ENCODE assay signal across 8 mouse cellular contexts in the genomic region with DNA sequence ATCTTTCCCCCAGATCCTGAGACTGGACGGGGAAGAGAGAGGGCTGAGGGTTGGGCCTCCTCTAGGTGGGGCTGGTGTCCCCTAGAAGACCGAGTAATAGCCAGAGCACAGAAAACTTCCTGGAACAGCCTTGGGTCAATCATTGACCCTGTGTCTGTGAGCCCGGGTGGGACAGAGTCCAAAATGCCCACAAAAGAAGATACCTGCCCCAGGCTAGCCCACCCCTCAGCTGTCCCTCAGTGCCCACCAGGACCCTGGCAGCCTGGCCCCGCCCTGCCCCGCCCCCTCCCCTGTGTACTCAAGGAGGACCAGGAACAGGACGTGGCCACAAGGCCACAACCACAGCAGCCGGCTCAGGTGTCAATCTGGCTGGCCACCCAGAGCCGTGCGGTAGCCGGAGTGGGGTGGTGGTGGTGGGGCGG. TPM values are rescaled to one million over a fixed set of nuclear protein-coding genes. Genes with fewer than 3 reads are reported as not detected.
A peak's percentile ranks its signal among the peaks of the same experiment; 100 is the strongest.
DNase-seq lines count a peak whose midpoint lies in the region; ATAC-seq lines count a peak whose summit lies in the region.

No protein-coding gene starts in this region.

- peaks cover 43% of the 10 kb centered on the region for H3K36me3 ChIP-seq in hindbrain, embryonic 10.5 days
- H3K36me3 ChIP-seq in hindbrain, embryonic 13.5 days = peaks cover 37% of the 10 kb centered on the region
- H3K36me3 ChIP-seq in midbrain, embryonic 12.5 days = peaks cover 38% of the 10 kb centered on the region
- H3K36me3 ChIP-seq in forebrain, embryonic 12.5 days (replicated peaks) = peaks cover 38% of the 10 kb centered on the region

- H3K9me3 ChIP-seq in hindbrain, embryonic 10.5 days = no peaks in the 10 kb centered on the region
- no peaks in the 10 kb centered on the region for H3K9me3 ChIP-seq in hindbrain, embryonic 13.5 days
- no peaks in the 10 kb centered on the region for H3K9me3 ChIP-seq in midbrain, embryonic 12.5 days
- H3K9me3 ChIP-seq in forebrain, embryonic 12.5 days = no peaks in the 10 kb centered on the region

- peak; percentile 34 for DNase-seq in hindbrain, embryonic 10.5 days (ENCODE audit: low spot score)
- DNase-seq in embryo, embryonic 10.5 days (ENCODE audit: low spot score) = peak; percentile 66
- peak; percentile 86 to 87 for DNase-seq in kidney, postnatal 36 days
- DNase-seq in right cerebral cortex, postnatal 10 days (ENCODE audit: low spot score in 2 of 2) = no peak
- DNase-seq in frontal cortex, adult 2 months (ENCODE audit: extremely low spot score in 1 of 2, low spot score in 1 of 2) = no peak

- no peak for ATAC-seq in hindbrain, embryonic 13.5 days (ENCODE audit: low FRiP score)
- ATAC-seq in midbrain, embryonic 12.5 days (ENCODE audit: low FRiP score, low read depth) = 0 out of 2 replicates have a peak, but pooled peaks have one; percentile 47
- ATAC-seq in forebrain, embryonic 12.5 days (ENCODE audit: low FRiP score) = no peak

- H3K27me3 ChIP-seq in hindbrain, embryonic 10.5 days (ENCODE audit: insufficient read depth, poor library complexity, severe bottlenecking) = no peaks in the 10 kb centered on the region
- H3K27me3 ChIP-seq in hindbrain, embryonic 13.5 days = no peaks in the 10 kb centered on the region
- no peaks in the 10 kb centered on the region for H3K27me3 ChIP-seq in midbrain, embryonic 12.5 days
- H3K27me3 ChIP-seq in forebrain, embryonic 12.5 days = no peaks in the 10 kb centered on the region

- H3K27ac ChIP-seq in hindbrain, embryonic 10.5 days = peak overlapping the region; percentile 30
- H3K27ac ChIP-seq in hindbrain, embryonic 13.5 days = no peak overlapping the region
- no peak overlapping the region for H3K27ac ChIP-seq in midbrain, embryonic 12.5 days (replicated peaks)
- H3K27ac ChIP-seq in forebrain, embryonic 12.5 days = no peak overlapping the region

- 22% methylated on average over 11 of the region's 11 CpGs for WGBS in hindbrain, embryonic 10.5 days
- 22% methylated on average over 10 of the region's 11 CpGs for WGBS in hindbrain, embryonic 13.5 days
- 29% methylated on average over 11 of the region's 11 CpGs for WGBS in midbrain, embryonic 12.5 days
- WGBS in forebrain, embryonic 12.5 days = 24% methylated on average over 10 of the region's 11 CpGs

- H3K9ac ChIP-seq in hindbrain, embryonic 13.5 days = no peak overlapping the region
- no peak overlapping the region for H3K9ac ChIP-seq in midbrain, embryonic 12.5 days (replicated peaks)
- no peak overlapping the region for H3K9ac ChIP-seq in forebrain, embryonic 12.5 days

- peak overlapping the region; percentile 14; the same call in 1 of the 2 replicates for H3K4me3 ChIP-seq in hindbrain, embryonic 10.5 days
- no peak overlapping the region for H3K4me3 ChIP-seq in hindbrain, embryonic 13.5 days
- no peak overlapping the region for H3K4me3 ChIP-seq in midbrain, embryonic 12.5 days
- no peak overlapping the region for H3K4me3 ChIP-seq in forebrain, embryonic 12.5 days (replicated peaks)

- H3K4me2 ChIP-seq in hindbrain, embryonic 13.5 days = no peak overlapping the region
- H3K4me2 ChIP-seq in midbrain, embryonic 12.5 days (replicated peaks) = no peak overlapping the region
- H3K4me2 ChIP-seq in forebrain, embryonic 12.5 days = no peak overlapping the region

- H3K4me1 ChIP-seq in hindbrain, embryonic 10.5 days (replicated peaks) = peaks cover 22% of the 10 kb centered on the region
- no peaks in the 10 kb centered on the region for H3K4me1 ChIP-seq in hindbrain, embryonic 13.5 days (replicated peaks)
- H3K4me1 ChIP-seq in midbrain, embryonic 12.5 days = no peaks in the 10 kb centered on the region; the same call in 1 of the 2 replicates
- no peaks in the 10 kb centered on the region for H3K4me1 ChIP-seq in forebrain, embryonic 12.5 days

RNA-seq across cellular contexts. Expression of a gene that starts 1.2 kb away (rescaled TPM):
- 0.41 TPM in 1 of 2 replicates, not detected in the other for polyA plus RNA-seq in hindbrain, embryonic 10.5 days (2016; fragmentation: Nextera tagmentation; extraction: Ambion mirVana)
- 0.17 TPM in 1 of 2 replicates, not detected in the other for polyA plus RNA-seq in hindbrain, embryonic 13.5 days (2015; fragmentation: Nextera tagmentation; extraction: Ambion mirVana)
- polyA plus RNA-seq in midbrain, embryonic 12.5 days (2016; fragmentation: Nextera tagmentation; extraction: Ambion mirVana) = 0.08 and 0.13 TPM in 2 replicates
- polyA plus RNA-seq in frontal cortex, adult 2 months (2012; rRNA removed) = 0.27 and 0.38 TPM in 2 replicates
- not detected in 2 replicates for polyA plus RNA-seq in forebrain, embryonic 12.5 days (2016; fragmentation: Nextera tagmentation; extraction: Ambion mirVana)

RNA-seq across cellular contexts. Expression of a gene that starts 15.6 kb away (rescaled TPM):
- polyA plus RNA-seq in hindbrain, embryonic 10.5 days (2016; fragmentation: Nextera tagmentation; extraction: Ambion mirVana) = 16.2 and 20.7 TPM in 2 replicates
- 30.6 and 31.5 TPM in 2 replicates for polyA plus RNA-seq in hindbrain, embryonic 13.5 days (2015; fragmentation: Nextera tagmentation; extraction: Ambion mirVana)
- polyA plus RNA-seq in midbrain, embryonic 12.5 days (2016; fragmentation: Nextera tagmentation; extraction: Ambion mirVana) = 20.4 and 20.7 TPM in 2 replicates
- 48.7 and 53.6 TPM in 2 replicates for polyA plus RNA-seq in frontal cortex, adult 2 months (2012; rRNA removed)
- 16.2 and 16.9 TPM in 2 replicates for polyA plus RNA-seq in forebrain, embryonic 12.5 days (2016; fragmentation: Nextera tagmentation; extraction: Ambion mirVana)

RNA-seq across cellular contexts. Expression of a gene that starts 17.2 kb away (rescaled TPM):
- polyA plus RNA-seq in hindbrain, embryonic 10.5 days (2016; fragmentation: Nextera tagmentation; extraction: Ambion mirVana) = 98.2 and 100 TPM in 2 replicates
- 90.1 and 98.0 TPM in 2 replicates for polyA plus RNA-seq in hindbrain, embryonic 13.5 days (2015; fragmentation: Nextera tagmentation; extraction: Ambion mirVana)
- polyA plus RNA-seq in midbrain, embryonic 12.5 days (2016; fragmentation: Nextera tagmentation; extraction: Ambion mirVana) = 113 and 120 TPM in 2 replicates
- 268 and 290 TPM in 2 replicates for polyA plus RNA-seq in frontal cortex, adult 2 months (2012; rRNA removed)
- polyA plus RNA-seq in forebrain, embryonic 12.5 days (2016; fragmentation: Nextera tagmentation; extraction: Ambion mirVana) = 111 and 114 TPM in 2 replicates

RNA-seq across cellular contexts. Expression of a gene that starts 17.4 kb away (rescaled TPM):
- polyA plus RNA-seq in hindbrain, embryonic 10.5 days (2016; fragmentation: Nextera tagmentation; extraction: Ambion mirVana) = 0.58 and 1.0 TPM in 2 replicates
- 1.4 and 2.3 TPM in 2 replicates for polyA plus RNA-seq in hindbrain, embryonic 13.5 days (2015; fragmentation: Nextera tagmentation; extraction: Ambion mirVana)
- polyA plus RNA-seq in midbrain, embryonic 12.5 days (2016; fragmentation: Nextera tagmentation; extraction: Ambion mirVana) = 0.86 and 2.1 TPM in 2 replicates
- 2.9 and 3.2 TPM in 2 replicates for polyA plus RNA-seq in frontal cortex, adult 2 months (2012; rRNA removed)
- 1.3 and 1.6 TPM in 2 replicates for polyA plus RNA-seq in forebrain, embryonic 12.5 days (2016; fragmentation: Nextera tagmentation; extraction: Ambion mirVana)

RNA-seq across cellular contexts. Expression of a gene that starts 33.6 kb away (rescaled TPM):
- polyA plus RNA-seq in hindbrain, embryonic 10.5 days (2016; fragmentation: Nextera tagmentation; extraction: Ambion mirVana) = 0.14 TPM in 1 of 2 replicates, not detected in the other
- polyA plus RNA-seq in hindbrain, embryonic 13.5 days (2015; fragmentation: Nextera tagmentation; extraction: Ambion mirVana) = 0.10 TPM in 1 of 2 replicates, not detected in the other
- not detected in 2 replicates for polyA plus RNA-seq in midbrain, embryonic 12.5 days (2016; fragmentation: Nextera tagmentation; extraction: Ambion mirVana)
- polyA plus RNA-seq in frontal cortex, adult 2 months (2012; rRNA removed) = 0.08 TPM in 1 of 2 replicates, not detected in the other
- polyA plus RNA-seq in forebrain, embryonic 12.5 days (2016; fragmentation: Nextera tagmentation; extraction: Ambion mirVana) = not detected in 2 replicates

Comparison
In these comparisons a context has a peak if more than half of its experiments do, and no peak if none do; other contexts are left out.
1. DNase-seq: peak in hindbrain, embryonic 10.5 days (single experiment), embryo, embryonic 10.5 days (single experiment) and kidney, postnatal 36 days (2 of 2); none in right cerebral cortex, postnatal 10 days (0 of 2) and frontal cortex, adult 2 months (0 of 2).